Mouse (Mus musculus) intestine, postnatal 0 days (tissue): ENCODE data around the gene Foxn2. TPM values are rescaled to one million over a fixed set of nuclear protein-coding genes. Genes with fewer than 3 reads are reported as not detected.

Source experiments
- ATAC-seq: fragments of 200-750 bp; cut with Nextera tagmentation; 2 replicates; pipeline ENCODE4 v1.8.0; 2017; ENCODE audit warnings: mild to moderate bottlenecking, moderate TSS enrichment, moderate library complexity
- H3K27ac ChIP-seq: fragments of 300-500 bp; sonication (generic); 2 replicates; pipeline ENCODE4 v1.5.1; 2014; ENCODE audit warnings: mild to moderate bottlenecking, low read depth, low read length, moderate library complexity
- H3K27me3 ChIP-seq: fragments of 300-500 bp; sonication (generic); replicated peaks from 2 replicates; pipeline ENCODE4 v1.6.1; 2014; ENCODE audit warnings: low read length, mixed read lengths; ENCODE audit not compliant: control insufficient read depth, insufficient read depth
- H3K36me3 ChIP-seq: fragments of 300-500 bp; sonication (generic); 2 replicates; pipeline ENCODE4 v1.6.1; 2014; ENCODE audit warnings: mild to moderate bottlenecking, moderate library complexity; ENCODE audit not compliant: control insufficient read depth, insufficient read depth
- H3K4me1 ChIP-seq: fragments of 300-500 bp; sonication (generic); replicated peaks from 2 replicates; pipeline ENCODE4 v1.6.1; 2014; ENCODE audit warnings: antibody characterized with exemption, low read length, mixed read lengths; ENCODE audit not compliant: control insufficient read depth, insufficient read depth
- H3K4me2 ChIP-seq: fragments of 300-500 bp; sonication (generic); replicated peaks from 2 replicates; pipeline ENCODE4 v1.6.1; 2014; ENCODE audit warnings: low read depth, mild to moderate bottlenecking, moderate library complexity
- H3K4me3 ChIP-seq: fragments of 300-500 bp; sonication (generic); 2 replicates; pipeline ENCODE4 v1.5.1; 2014; ENCODE audit warnings: low read depth, low read length
- H3K9ac ChIP-seq: fragments of 300-500 bp; sonication (generic); 2 replicates; pipeline ENCODE4 v1.6.1; 2014; ENCODE audit warnings: mild to moderate bottlenecking, low read depth, low read length
- H3K9me3 ChIP-seq: fragments of 300-500 bp; sonication (generic); 2 replicates; pipeline ENCODE4 v1.6.1; 2016; ENCODE audit warnings: mixed run types; ENCODE audit not compliant: control insufficient read depth
- CTCF ChIP-seq: sonication (generic); IDR thresholded peaks from 2 replicates; pipeline ENCODE4 v1.5.1; 2016; ENCODE audit warnings: low read depth, mild to moderate bottlenecking, control low read depth, antibody characterized with exemption, moderate library complexity
- WGBS: fragments of 180-500 bp; shearing (Covaris S2); extraction: QIAGEN DNeasy Blood & Tissue Kit; methylation state at CpG from one replicate; pipeline ENCODE4 v1.1.7; 2014; 5-methylcytosine and 5-hydroxymethylcytosine counted together
- polyA plus RNA-seq: library from polyadenylated mRNA; unstranded; fragments of >200 nt; fragmentation: Nextera tagmentation; extraction: Ambion mirVana; gene quantifications from 2 replicates; pipeline ENCODE4 v1.2.1, GENCODE M21; 2015

Foxn2 gene
- polyA plus RNA-seq, 1 experiment from 2014 or later: 11.4 TPM

DNA sequence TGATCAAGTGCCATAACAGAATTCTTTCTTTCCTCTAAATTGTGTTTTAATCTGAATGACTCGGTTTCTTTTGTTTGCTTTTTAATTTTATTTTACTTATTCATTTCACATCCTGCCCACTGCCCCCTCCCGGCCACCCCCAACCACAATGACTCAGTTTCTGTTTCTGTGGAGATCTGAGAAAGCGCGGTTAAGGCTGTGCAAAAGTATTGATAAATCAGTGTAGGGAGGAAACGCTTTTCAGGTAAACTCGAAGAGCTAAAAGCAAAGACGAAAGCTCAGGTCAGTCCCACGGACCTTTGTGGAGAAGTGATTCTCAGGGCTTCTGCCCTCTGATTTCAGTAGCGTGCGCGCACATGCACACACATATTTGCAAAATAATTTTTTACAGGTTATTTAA is 44.0 kb downstream of the Foxn2 start:
- WGBS: 88% methylated on average over 11 of the region's 11 CpGs
- no peak for TF ChIP-seq CTCF
- no peak for ATAC-seq

GRCm38 (mm10) chr17:88484951-88485350 is 44.4 kb downstream of the Foxn2 start:
- Histone ChIP-seq H3K9me3 (no peaks in the 10 kb centered on the region), H3K4me3 (no peak overlapping the region), H3K9ac (no peak overlapping the region), H3K4me2 (no peak overlapping the region), H3K4me1 (no peaks in the 10 kb centered on the region), H3K27me3 (no peaks in the 10 kb centered on the region), H3K27ac (no peak overlapping the region), H3K36me3 (peaks cover 13% of the 10 kb centered on the region; the same call in 1 of the 2 replicates)
- TF ChIP-seq CTCF: no peak
- ATAC-seq: no peak
- 91% methylated on average over 1 of the region's 1 CpGs for WGBS

More for the DNA sequence above, 44.0 kb downstream of the Foxn2 start:
- Histone ChIP-seq H3K4me1 (no peaks in the 10 kb centered on the region), H3K9ac (no peak overlapping the region), H3K27ac (no peak overlapping the region), H3K4me3 (no peak overlapping the region), H3K4me2 (no peak overlapping the region), H3K9me3 (no peaks in the 10 kb centered on the region), H3K36me3 (peaks cover 13% of the 10 kb centered on the region; the same call in 1 of the 2 replicates), H3K27me3 (no peaks in the 10 kb centered on the region)

DNA sequence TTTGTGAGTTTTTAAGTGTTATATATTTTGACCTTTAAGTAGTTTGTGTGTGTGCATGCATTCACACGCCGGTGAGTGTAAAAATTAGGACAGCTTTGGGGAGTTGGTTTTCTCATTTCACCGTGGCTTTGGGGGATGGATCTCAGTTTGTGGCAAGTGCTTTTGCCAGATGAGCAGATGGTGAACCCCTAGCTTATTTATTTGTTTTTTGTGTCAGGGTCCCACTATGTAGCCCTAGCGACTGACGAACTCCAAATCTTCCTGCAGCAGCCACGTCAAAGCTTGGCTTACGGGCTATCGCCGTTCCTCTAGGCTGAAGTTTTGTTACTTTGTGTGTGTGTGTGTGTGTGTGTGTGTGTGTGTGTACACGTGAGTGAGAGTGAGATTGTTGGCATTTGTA is 50.0 kb downstream of the Foxn2 start:
- Histone ChIP-seq H3K4me2 (no peak overlapping the region), H3K4me3 (no peak overlapping the region), H3K36me3 (peaks cover 31% of the 10 kb centered on the region), H3K4me1 (no peaks in the 10 kb centered on the region), H3K27ac (no peak overlapping the region), H3K9ac (no peak overlapping the region), H3K9me3 (no peaks in the 10 kb centered on the region), H3K27me3 (no peaks in the 10 kb centered on the region)
- 95% methylated on average over 10 of the region's 10 CpGs for WGBS
- ATAC-seq: no peak
- TF ChIP-seq CTCF: no peak

GRCm38 (mm10) chr17:88491366-88492106 is 51.0 kb downstream of the Foxn2 start:
- no peak overlapping the region for H3K4me2 ChIP-seq
- 93% methylated on average over 13 of the region's 13 CpGs for WGBS
- TF ChIP-seq CTCF: peak; percentile 59
- H3K27me3 ChIP-seq: no peaks in the 10 kb centered on the region
- no peak overlapping the region for H3K4me3 ChIP-seq
- H3K27ac ChIP-seq: no peak overlapping the region
- H3K36me3 ChIP-seq: peaks cover 27% of the 10 kb centered on the region
- H3K9me3 ChIP-seq: no peaks in the 10 kb centered on the region
- no peak for ATAC-seq
- H3K9ac ChIP-seq: no peak overlapping the region
- no peaks in the 10 kb centered on the region for H3K4me1 ChIP-seq

DNA sequence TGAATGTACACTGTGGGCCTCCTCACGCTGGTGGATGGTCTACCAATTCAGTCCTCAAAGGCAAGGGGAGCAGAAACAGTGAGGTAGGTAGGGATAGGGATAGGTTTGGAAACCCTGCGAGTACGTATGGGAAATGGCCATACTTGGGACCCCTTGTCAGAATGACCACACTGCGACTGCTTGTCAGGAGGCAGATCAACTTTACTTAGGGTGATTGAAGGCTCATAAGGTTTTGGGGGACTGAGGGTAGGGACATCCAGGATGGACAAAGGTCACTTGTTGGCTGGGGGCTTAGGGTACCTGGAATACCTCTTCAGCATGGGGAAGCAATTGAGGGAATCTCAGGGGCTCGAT is 51.6 kb downstream of the Foxn2 start:
- 93% methylated on average over 5 of the region's 5 CpGs for WGBS
- Histone ChIP-seq H3K9ac (no peak overlapping the region), H3K36me3 (peaks cover 23% of the 10 kb centered on the region; the same call in 1 of the 2 replicates), H3K27me3 (no peaks in the 10 kb centered on the region), H3K4me3 (no peak overlapping the region), H3K4me1 (no peaks in the 10 kb centered on the region), H3K9me3 (no peaks in the 10 kb centered on the region), H3K27ac (no peak overlapping the region), H3K4me2 (no peak overlapping the region)
- no peak for TF ChIP-seq CTCF
- ATAC-seq: no peak

DNA sequence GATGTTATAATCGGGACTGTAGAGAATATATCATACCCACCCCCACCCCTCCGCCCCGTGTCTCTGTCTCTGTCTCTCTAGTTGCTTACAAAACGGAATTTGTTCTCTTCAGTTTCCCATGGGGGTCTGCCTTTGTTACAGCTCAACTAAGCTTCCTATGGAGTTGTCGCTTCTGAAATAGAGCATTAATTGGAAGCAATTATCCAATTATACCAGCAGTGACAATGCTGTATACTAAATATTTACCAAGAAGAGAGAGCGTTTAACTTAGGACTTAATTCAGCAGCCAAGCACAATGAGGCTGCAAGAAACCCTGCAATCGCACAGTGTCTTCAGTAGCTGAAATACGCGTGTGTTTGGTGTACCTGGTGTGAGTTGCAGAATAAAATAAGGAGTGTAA is 53.0 kb downstream of the Foxn2 start:
- TF ChIP-seq CTCF: no peak
- H3K36me3 ChIP-seq: peaks cover 23% of the 10 kb centered on the region; the same call in 1 of the 2 replicates
- no peaks in the 10 kb centered on the region for H3K9me3 ChIP-seq
- no peak overlapping the region for H3K9ac ChIP-seq
- H3K27me3 ChIP-seq: no peaks in the 10 kb centered on the region
- H3K4me1 ChIP-seq: no peaks in the 10 kb centered on the region
- no peak overlapping the region for H3K27ac ChIP-seq
- H3K4me3 ChIP-seq: no peak overlapping the region
- no peak for ATAC-seq
- WGBS: 86% methylated on average over 9 of the region's 9 CpGs
- no peak overlapping the region for H3K4me2 ChIP-seq
